Mouse (Mus musculus) CH12.LX (cell line): ENCODE data around the gene Gm20388.

Experiments used
- CTCF ChIP-seq, 2 experiments: IDR thresholded peaks in 1 of 2; conservative IDR thresholded peaks in 1 of 2; 2 replicates each; pipeline ENCODE4 v1.5.1; 2011 to 2012; ENCODE audit warnings: low read depth in 2 of 2, low read length in 2 of 2, improper control_type of control experiment in 1 of 2, inconsistent platforms in 1 of 2, mild to moderate bottlenecking in 1 of 2, moderate library complexity in 1 of 2
- EP300 ChIP-seq: IDR thresholded peaks from 2 replicates; pipeline ENCODE4 v1.6.1; 2011; ENCODE audit warnings: low read length, improper control_type of control experiment
- MAX ChIP-seq: IDR thresholded peaks from 2 replicates; pipeline ENCODE4 v1.6.1; 2011; ENCODE audit warnings: low read length, improper control_type of control experiment
- POLR2A ChIP-seq: IDR thresholded peaks from 2 replicates; pipeline ENCODE4 v1.6.1; 2011; ENCODE audit warnings: low read depth, mild to moderate bottlenecking, improper control_type of control experiment, low read length
- SIN3A ChIP-seq: IDR thresholded peaks from 2 replicates; pipeline ENCODE4 v1.6.1; 2012; ENCODE audit warnings: low read length, improper control_type of control experiment, inconsistent platforms
- UBTF ChIP-seq: IDR thresholded peaks from 2 replicates; pipeline ENCODE4 v1.6.1; 2012; ENCODE audit warnings: low read depth, mild to moderate bottlenecking, inconsistent platforms, low read length, improper control_type of control experiment, moderate library complexity
- USF1 ChIP-seq: IDR thresholded peaks from 2 replicates; pipeline ENCODE4 v1.6.1; 2014; ENCODE audit warnings: low read depth, mild to moderate bottlenecking, inconsistent platforms, low read length, improper control_type of control experiment
- ZC3H11A ChIP-seq: IDR thresholded peaks from 2 replicates; pipeline ENCODE4 v1.6.1; 2012; ENCODE audit warnings: low read depth, mild to moderate bottlenecking, inconsistent platforms, low read length, improper control_type of control experiment
- ZKSCAN1 ChIP-seq: IDR thresholded peaks from 2 replicates; pipeline ENCODE4 v1.6.1; 2012; ENCODE audit warnings: low read depth, inconsistent platforms, low read length, improper control_type of control experiment, borderline replicate concordance
- ZNF384 ChIP-seq: IDR thresholded peaks from 2 replicates; pipeline ENCODE4 v1.6.1; 2012; ENCODE audit warnings: low read depth, low read length, improper control_type of control experiment, inconsistent platforms

- TF ChIP-seq USF1 (no peak), CTCF (conservative IDR thresholded peaks at IDR 0.05 in 1 of 2, IDR thresholded peaks at IDR 0.05 in 1 of 2; ENCODE audit: low read depth in 2 of 2, low read length in 2 of 2) (no peak), ZNF384 (no peak), MAX (no peak), UBTF (no peak), SIN3A (no peak), POLR2A (no peak), EP300 (no peak), ZKSCAN1 (no peak), ZC3H11A (no peak)
Measured at GRCm38 (mm10) chr8:121850436-121850820, 1939.8 kb downstream of the Gm20388 start.
